Mouse (Mus musculus) regulatory T cell (primary cell): ENCODE data around the gene Vmn2r55.
"Not testable (repeated sequence)": the region's sequence is repeated elsewhere in the genome, so short reads cannot be mapped to it uniquely, and the experiment has no call there.

Experiments used
- in situ Hi-C: fragments of 300-600 bp; cut with MboI, MseI; formaldehyde crosslinking; loops from one replicate; pipeline ENCODE4 v1.15.1; 2025; ENCODE audit warnings: high pct_unique_total_duplicates

The Vmn2r55 gene

DNA sequence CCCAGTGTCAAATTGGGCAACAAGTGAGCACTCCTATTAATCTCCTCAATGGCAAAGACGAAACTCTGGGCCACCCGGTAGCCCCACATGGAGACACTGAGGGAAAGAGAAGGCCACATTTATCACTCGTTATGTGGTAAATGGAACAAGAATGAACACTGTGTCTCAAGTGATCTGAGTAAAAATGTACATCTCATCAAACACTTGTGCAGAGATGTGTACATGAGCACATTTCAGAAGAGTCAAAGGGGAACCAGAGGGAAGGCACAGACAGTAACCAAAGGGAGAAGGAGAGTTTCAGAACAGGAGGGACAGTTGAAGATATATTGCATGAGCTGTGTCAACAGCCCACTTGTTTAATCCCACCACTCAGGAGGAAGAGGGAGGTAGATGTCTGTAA lies at the start of gene Vmn2r55:
TSS of gene Vmn2r55 (minus strand) at position 101 of the 400 bp plus-strand sequence.
- in situ Hi-C loops, result loop anchor here (5.0 kb wide), 1 partner anchor 48 kb away; no protein-coding TSS in a partner anchor

DNA sequence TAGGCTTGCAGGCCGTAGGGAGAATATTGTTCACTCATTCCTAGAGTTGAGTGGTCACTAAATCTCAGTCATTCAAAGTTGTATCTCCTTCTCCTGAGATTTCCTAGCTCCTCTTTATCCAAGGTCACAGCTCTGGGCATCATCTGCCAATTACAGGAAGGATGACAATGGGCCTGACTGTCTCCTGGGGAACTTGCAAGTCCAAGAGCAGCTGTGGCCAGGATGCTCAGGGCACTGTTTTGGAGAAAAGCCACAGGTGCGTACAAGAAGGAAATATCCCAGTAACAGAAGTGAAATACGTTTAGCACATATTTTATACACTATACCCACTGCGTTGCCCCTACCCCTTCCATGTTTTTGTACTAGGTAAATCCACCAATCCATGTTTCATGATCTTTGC lies 44.6 kb downstream of the Vmn2r55 start, which contains the start of gene Vmn2r54:
TSS of gene Vmn2r54 (minus strand) at position 101 of the 400 bp plus-strand sequence.
- in situ Hi-C loops, result not testable (repeated sequence)

DNA sequence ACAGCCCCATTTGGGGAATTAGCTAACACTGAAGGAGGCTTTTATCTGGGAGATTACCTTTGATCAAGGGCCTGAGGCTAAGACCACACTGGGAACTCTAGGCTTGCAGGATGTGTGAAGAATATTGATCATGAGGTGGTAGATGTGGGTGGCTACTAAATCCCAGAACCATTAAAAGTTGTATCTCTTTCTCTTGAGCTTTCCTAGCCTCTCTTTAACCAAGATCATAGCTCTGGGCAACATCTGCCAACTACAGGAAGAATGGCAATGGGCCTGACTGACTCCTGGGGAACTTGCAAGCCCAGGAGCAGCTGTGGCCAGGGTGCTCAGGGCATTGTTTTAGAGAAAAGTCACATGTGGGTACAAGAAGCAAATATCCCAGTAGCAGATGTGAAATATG lies 76.1 kb downstream of the Vmn2r55 start, which contains the start of gene Vmn2r53:
TSS of gene Vmn2r53 (minus strand) at position 101 of the 400 bp plus-strand sequence.
- in situ Hi-C loops, result no loop called here
